ENCODE assay signal across 24 mouse cellular contexts in the genomic region with DNA sequence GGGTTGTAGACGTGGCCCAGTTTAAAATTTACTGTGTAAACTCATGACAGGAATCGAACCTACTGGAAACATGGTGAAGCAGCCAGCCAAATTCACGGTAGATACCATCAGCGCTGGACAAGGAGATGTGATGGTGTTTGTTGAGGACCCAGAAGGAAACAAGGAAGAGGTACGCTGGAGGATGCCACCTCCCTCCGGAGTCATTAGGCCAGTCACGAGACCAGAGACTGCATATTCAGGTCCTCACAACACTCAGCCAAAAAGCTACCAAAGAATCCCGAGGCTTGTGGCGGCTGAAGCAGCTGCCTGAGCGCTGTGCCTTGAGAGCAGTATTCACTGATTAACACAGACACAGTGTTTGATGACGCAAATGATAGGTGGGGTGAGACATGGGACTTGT.
DNase-seq lines count a peak whose midpoint lies in the region; ATAC-seq and TF ChIP-seq lines count a peak whose summit lies in the region.
"Had no signal": no experiment of that assay in that cellular context is flagged by ENCODE, and none has a peak within 500 bp of the region (broad histone marks: within the 10 kb centered on the region; RNA-seq: fewer than 3 reads in every experiment).

No protein-coding gene starts in this region.

- H3K9ac ChIP-seq in MEL (ENCODE audit: control insufficient read depth, low read depth, low read length, poor library complexity, severe bottlenecking), result peak overlapping the region; percentile 23

- H3K4me3 ChIP-seq in heart, embryonic 10.5 days, result no peak overlapping the region
- H3K4me3 ChIP-seq in G1E (ENCODE audit: low read depth, low read length) (peak overlapping the region; percentile 59; the same call in 1 of the 2 replicates), MEL (ENCODE audit: control insufficient read depth in 1 of 2, insufficient read depth in 1 of 2, low read depth in 2 of 2, low read length in 2 of 2) (peak overlapping the region; percentile 13 to 60; a peak in 3 of 4 replicates)
- H3K4me3 ChIP-seq in hindbrain, embryonic 10.5 days, result no peak overlapping the region

- no peaks in the 10 kb centered on the region for H3K4me1 ChIP-seq in heart, embryonic 10.5 days
- H3K4me1 ChIP-seq in G1E (ENCODE audit: insufficient read depth, low read depth, low read length) (peaks cover 83% of the 10 kb centered on the region), MEL (ENCODE audit: control insufficient read depth in 1 of 2, insufficient read depth in 2 of 2, low read length in 2 of 2) (peaks cover 26 to 47% of the 10 kb centered on the region in 2 experiments)
- no peaks in the 10 kb centered on the region for H3K4me1 ChIP-seq in hindbrain, embryonic 10.5 days (replicated peaks)

- TF ChIP-seq POLR2A in MEL (IDR thresholded peaks at IDR 0.05; ENCODE audit: control insufficient read depth in 1 of 2, insufficient read depth in 1 of 2, low read depth in 1 of 2, low read length in 2 of 2, poor library complexity in 1 of 2), result no peak

- no peak for TF ChIP-seq EP300 in MEL (IDR thresholded peaks at IDR 0.05; ENCODE audit: low read depth in 1 of 2, low read length in 2 of 2)

- no peak for TF ChIP-seq RAD21 in MEL (IDR thresholded peaks at IDR 0.05; ENCODE audit: low read depth, low read length)

- H3K9me3 ChIP-seq in heart, embryonic 10.5 days, result no peaks in the 10 kb centered on the region
- no peaks in the 10 kb centered on the region for H3K9me3 ChIP-seq in G1E (replicated peaks)
- no peaks in the 10 kb centered on the region for H3K9me3 ChIP-seq in MEL (replicated peaks; ENCODE audit: insufficient read depth, low read length)
- no peaks in the 10 kb centered on the region for H3K9me3 ChIP-seq in hindbrain, embryonic 10.5 days

- DNase-seq in heart, adult 11 months, result peak; percentile 63
- no peak for DNase-seq in heart, embryonic 10.5 days (ENCODE audit: low spot score)
- no peak for DNase-seq in G1E (ENCODE audit: low spot score)
- DNase-seq in MEL (ENCODE audit: low read depth, low spot score), result peak; percentile 49
- DNase-seq in ZHBTc4 (ENCODE audit: low read depth, low spot score), result peak; percentile 22
- DNase-seq in left cerebral cortex, adult 8-10 months (ENCODE audit: low spot score in 2 of 2), result no peak
- DNase-seq in hindbrain, embryonic 10.5 days (ENCODE audit: low spot score), result no peak
- no peak for DNase-seq in left cerebral cortex, adult 18-20 months (ENCODE audit: low spot score in 2 of 2)
- DNase-seq: adrenal gland, adult 2 months; adrenal gland, adult 8-10 months; adrenal gland, postnatal 10 days; adrenal gland, postnatal 14 days; adrenal gland, postnatal 25 days; adrenal gland, postnatal 36 days; B cell, adult 2 months; cerebellum, adult 11 months; cerebellum, adult 11-12 months; cerebellum, adult 18-20 months; cerebellum, adult 2 months; cerebellum, adult 8-10 months had no signal

- H3K79me2 ChIP-seq in MEL (ENCODE audit: control insufficient read depth, insufficient read depth, low read length, poor library complexity), result no peaks in the 10 kb centered on the region

- 88% methylated on average over 11 of the region's 11 CpGs for WGBS in heart, embryonic 10.5 days
- WGBS in hindbrain, embryonic 10.5 days, result 92% methylated on average over 11 of the region's 11 CpGs

- peak; percentile 11; the same call in 1 of the 2 replicates for ATAC-seq in G1E (ENCODE audit: extremely low read depth, insufficient number of reproducible peaks, low FRiP score, poor library complexity, severe bottlenecking)
- ATAC-seq: activated CD4-positive, CD25-positive, alpha-beta regulatory T cell, adult 4 months; CD4-positive, CD25-positive, alpha-beta regulatory T cell, adult 4 months; Patski had no signal

- H3K27ac ChIP-seq in heart, embryonic 10.5 days, result no peak overlapping the region
- peak overlapping the region; percentile 51; the same call in 1 of the 2 replicates for H3K27ac ChIP-seq in MEL (ENCODE audit: control insufficient read depth, low read depth, low read length)
- H3K27ac ChIP-seq in hindbrain, embryonic 10.5 days, result no peak overlapping the region

- H3K36me3 ChIP-seq in heart, embryonic 10.5 days, result peaks cover 53% of the 10 kb centered on the region
- H3K36me3 ChIP-seq in G1E (replicated peaks) (no peaks in the 10 kb centered on the region), MEL (ENCODE audit: control insufficient read depth in 1 of 2, insufficient read depth in 2 of 2, low read length in 2 of 2) (peaks cover 0 to 38% of the 10 kb centered on the region in 2 experiments; a peak in 2 of 4 replicates)
- H3K36me3 ChIP-seq in hindbrain, embryonic 10.5 days, result peaks cover 44% of the 10 kb centered on the region

- TF ChIP-seq CTCF in G1E (IDR thresholded peaks at IDR 0.05; ENCODE audit: low read depth, low read length) (no peak), MEL (IDR thresholded peaks at IDR 0.05 in 2 of 3, conservative IDR thresholded peaks at IDR 0.05 in 1 of 3; ENCODE audit: control insufficient read depth in 1 of 3, insufficient read depth in 1 of 3, low read depth in 2 of 3, low read length in 3 of 3, poor library complexity in 1 of 3, severe bottlenecking in 1 of 3) (no peak)

- no peaks in the 10 kb centered on the region for H3K27me3 ChIP-seq in heart, embryonic 10.5 days (ENCODE audit: insufficient read depth, poor library complexity, severe bottlenecking)
- no peaks in the 10 kb centered on the region for H3K27me3 ChIP-seq in G1E (ENCODE audit: insufficient read depth, low read length)
- H3K27me3 ChIP-seq in MEL (ENCODE audit: control insufficient read depth in 1 of 2, insufficient read depth in 2 of 2, low read length in 2 of 2), result no peaks in the 10 kb centered on the region
- H3K27me3 ChIP-seq in hindbrain, embryonic 10.5 days (ENCODE audit: insufficient read depth, poor library complexity, severe bottlenecking), result no peaks in the 10 kb centered on the region
- H3K27me3 ChIP-seq: CH12.LX, Patski had no signal

TF ChIP-seq in MEL, 35 proteins besides CTCF, POLR2A, EP300 and RAD21:
- TF ChIP-seq BHLHE40 (IDR thresholded peaks at IDR 0.05; ENCODE audit: borderline replicate concordance, low read depth, low read length), result peak; percentile 71; the same call in 1 of the 2 replicates
- TF ChIP-seq USF1 (IDR thresholded peaks at IDR 0.05; ENCODE audit: low read depth, low read length), result peak; percentile 32; the same call in 1 of the 2 replicates
- no peak for TF ChIP-seq KAT2A (conservative IDR thresholded peaks at IDR 0.05; ENCODE audit: low read depth, low read length)
TF ChIP-seq in MEL: peak in this region for 2.

Comparison
In these comparisons a context has a peak if more than half of its experiments do, and no peak if none do; other contexts are left out.
1. DNase-seq: peak in heart, adult 11 months (single experiment), MEL (single experiment) and ZHBTc4 (single experiment); none in heart, embryonic 10.5 days (single experiment), G1E (single experiment), left cerebral cortex, adult 8-10 months (0 of 2), hindbrain, embryonic 10.5 days (single experiment) and left cerebral cortex, adult 18-20 months (0 of 2).
2. H3K4me3 ChIP-seq: peak in G1E (single experiment) and MEL (2 of 2); none in heart, embryonic 10.5 days (single experiment) and hindbrain, embryonic 10.5 days (single experiment).